Mouse (Mus musculus): ENCODE data around the gene Lrmp. TPM values are rescaled to one million over a fixed set of nuclear protein-coding genes. Genes with fewer than 3 reads are reported as not detected.

Lrmp gene
- total and polyA plus RNA-seq, 2 experiments from 2014 or later: 0.54 to 1.7 TPM

DNA sequence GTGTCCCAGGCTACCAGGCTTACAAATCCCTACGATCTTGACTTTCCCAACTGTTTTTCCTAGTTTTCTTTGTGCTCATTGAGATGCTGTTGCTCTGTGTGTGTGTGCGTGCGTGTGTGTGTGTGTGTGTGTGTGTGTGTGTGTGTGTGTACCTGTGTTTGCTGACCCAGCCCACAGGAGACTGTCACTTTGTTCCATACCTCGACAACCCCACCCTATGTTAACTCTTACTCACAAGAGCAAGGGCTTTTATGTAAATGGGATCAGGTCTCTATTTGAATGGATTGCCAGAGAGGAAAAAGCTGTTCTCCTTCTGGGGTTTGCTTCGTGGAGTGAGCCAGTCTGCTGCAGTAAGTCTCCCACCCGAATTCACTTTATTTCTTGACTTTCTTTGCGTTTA, 29.7 kb downstream of the Lrmp start:
- WGBS: 70% methylated on average over 7 of the region's 7 CpGs
- no peaks in the 10 kb centered on the region for H3K36me3 ChIP-seq (ENCODE audit: insufficient read depth, low read length)
- H3K9ac ChIP-seq (replicated peaks; ENCODE audit: low read length): no peak overlapping the region

DNA sequence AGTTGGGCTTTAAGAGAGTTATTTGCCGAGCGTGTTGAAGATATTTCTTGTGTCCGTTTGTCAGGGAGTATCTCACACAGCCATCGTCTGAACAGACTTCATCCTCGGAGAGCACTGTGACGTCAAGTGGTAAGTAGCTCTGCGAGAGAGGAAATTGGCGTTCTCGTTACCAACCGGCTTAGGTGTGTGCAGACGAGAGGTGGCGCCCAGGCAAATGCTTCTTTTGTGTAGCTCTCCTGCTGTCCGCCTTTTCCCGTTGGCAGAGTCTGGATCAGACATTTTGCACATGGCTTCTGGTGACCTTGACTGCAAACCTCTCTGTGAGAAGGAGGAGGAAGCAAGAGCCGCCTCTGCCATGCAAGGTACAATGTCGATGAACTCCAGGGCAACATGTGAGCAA, 32.3 kb downstream of the Lrmp start:
- WGBS: 83% methylated on average over 16 of the region's 16 CpGs
- Histone ChIP-seq H3K9ac (replicated peaks; ENCODE audit: low read length) (no peak overlapping the region), H3K9me3 (ENCODE audit: low read length) (no peaks in the 10 kb centered on the region), H3K4me2 (ENCODE audit: low read depth, low read length) (no peak overlapping the region), H3K27ac (no peak overlapping the region), H3K36me3 (ENCODE audit: insufficient read depth, low read length) (no peaks in the 10 kb centered on the region), H3K4me3 (ENCODE audit: low read length) (no peak overlapping the region), H3K27me3 (ENCODE audit: insufficient read depth, low read length) (no peaks in the 10 kb centered on the region), H3K4me1 (ENCODE audit: insufficient read depth, low read length) (no peaks in the 10 kb centered on the region)
- TF ChIP-seq CTCF (IDR thresholded peaks at IDR 0.05; ENCODE audit: low read depth): no peak
- DNase-seq (ENCODE audit: low spot score) (no peak), ATAC-seq (no peak)

More for the DNA sequence above, 29.7 kb downstream of the Lrmp start:
- ATAC-seq: no peak
- Histone ChIP-seq H3K27me3 (ENCODE audit: insufficient read depth, low read length) (no peaks in the 10 kb centered on the region), H3K27ac (no peak overlapping the region), H3K4me1 (ENCODE audit: insufficient read depth, low read length) (no peaks in the 10 kb centered on the region), H3K9me3 (ENCODE audit: low read length) (no peaks in the 10 kb centered on the region), H3K4me3 (ENCODE audit: low read length) (no peak overlapping the region), H3K4me2 (ENCODE audit: low read depth, low read length) (no peak overlapping the region)
- TF ChIP-seq CTCF (IDR thresholded peaks at IDR 0.05; ENCODE audit: low read depth): no peak
- no peak for DNase-seq (ENCODE audit: low spot score)

DNA sequence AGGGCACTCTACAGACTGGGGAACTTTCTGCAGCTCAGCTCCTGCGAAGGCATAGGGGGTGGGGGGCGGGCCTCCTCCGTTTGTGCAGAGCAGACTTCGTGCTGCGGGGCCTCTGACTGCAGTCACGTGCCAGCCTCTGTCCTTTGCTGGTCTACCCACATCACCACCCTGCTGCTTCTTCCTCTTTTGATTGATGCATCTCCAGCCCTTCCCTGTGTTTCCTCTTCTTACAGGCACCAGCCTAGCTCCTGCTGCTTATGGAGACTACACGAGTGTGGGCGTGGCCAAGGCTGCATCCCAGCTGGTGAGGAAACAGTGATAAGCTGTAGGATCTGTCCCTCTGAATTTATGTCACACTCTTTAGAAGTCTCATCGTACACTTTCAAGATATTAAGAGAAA, 33.6 kb downstream of the Lrmp start:
- WGBS: 27% methylated on average over 9 of the region's 9 CpGs
- no peak overlapping the region for H3K4me3 ChIP-seq (ENCODE audit: low read length)

DNA sequence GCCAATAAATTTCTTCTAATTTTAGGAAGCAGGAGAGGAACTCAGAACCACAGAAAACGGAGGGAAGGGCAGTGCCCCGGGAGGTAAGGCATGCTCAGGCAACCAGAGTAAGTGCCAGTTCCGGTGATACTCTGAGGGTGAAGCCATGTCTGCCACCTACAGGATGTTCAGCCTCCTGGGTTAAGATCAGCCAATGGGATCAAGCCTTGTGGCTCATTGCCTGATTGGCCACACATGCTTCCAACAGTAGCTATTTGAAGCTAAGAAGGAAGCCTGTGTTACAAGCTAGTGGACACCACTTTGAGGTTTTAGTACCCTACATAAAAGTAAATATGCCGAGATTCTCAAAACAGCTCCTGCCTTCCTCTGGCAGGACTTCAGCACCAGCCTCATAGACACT, 43.2 kb downstream of the Lrmp start:
- 78% methylated on average over 4 of the region's 4 CpGs for WGBS
- Histone ChIP-seq H3K27me3 (ENCODE audit: insufficient read depth, low read length) (no peaks in the 10 kb centered on the region), H3K4me3 (ENCODE audit: low read length) (no peak overlapping the region), H3K4me2 (ENCODE audit: low read depth, low read length) (no peak overlapping the region), H3K9ac (replicated peaks; ENCODE audit: low read length) (no peak overlapping the region), H3K4me1 (ENCODE audit: insufficient read depth, low read length) (no peaks in the 10 kb centered on the region), H3K36me3 (ENCODE audit: insufficient read depth, low read length) (no peaks in the 10 kb centered on the region), H3K9me3 (ENCODE audit: low read length) (no peaks in the 10 kb centered on the region), H3K27ac (no peak overlapping the region)
- TF ChIP-seq CTCF (IDR thresholded peaks at IDR 0.05; ENCODE audit: low read depth): 0 out of 2 replicates have a peak, but pooled peaks have one; percentile 6
- DNase-seq (ENCODE audit: low spot score) (no peak), ATAC-seq (no peak)

More for the DNA sequence above, 33.6 kb downstream of the Lrmp start:
- 0 out of 2 replicates have a peak, but pooled peaks have one; percentile 38 for ATAC-seq
- Histone ChIP-seq H3K4me2 (ENCODE audit: low read depth, low read length) (no peak overlapping the region), H3K9ac (replicated peaks; ENCODE audit: low read length) (no peak overlapping the region), H3K27me3 (ENCODE audit: insufficient read depth, low read length) (no peaks in the 10 kb centered on the region), H3K4me1 (ENCODE audit: insufficient read depth, low read length) (no peaks in the 10 kb centered on the region), H3K9me3 (ENCODE audit: low read length) (no peaks in the 10 kb centered on the region), H3K27ac (no peak overlapping the region), H3K36me3 (ENCODE audit: insufficient read depth, low read length) (no peaks in the 10 kb centered on the region)
- no peak for TF ChIP-seq CTCF (IDR thresholded peaks at IDR 0.05; ENCODE audit: low read depth)
- DNase-seq (ENCODE audit: low spot score): no peak

DNA sequence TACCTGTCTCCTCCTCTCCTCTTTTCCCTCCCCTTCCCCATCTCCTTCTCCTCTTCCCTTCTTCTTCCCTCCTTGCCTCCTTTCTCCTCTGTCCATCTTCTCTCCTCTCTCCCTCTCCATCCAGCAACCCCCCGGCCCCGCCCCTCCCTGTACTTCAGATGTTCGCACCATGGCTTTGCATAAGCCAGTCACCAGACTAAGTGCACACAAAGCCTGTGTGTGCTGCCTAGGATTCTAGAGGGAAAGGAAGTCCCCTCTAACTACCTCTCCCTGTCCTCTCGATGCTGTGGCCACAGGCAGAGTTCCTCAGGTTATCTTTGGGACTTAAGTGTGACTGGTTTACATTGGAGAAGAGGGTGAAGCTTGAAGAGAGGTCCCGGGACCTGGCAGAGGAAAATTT, 45.1 kb downstream of the Lrmp start:
- ATAC-seq (no peak), DNase-seq (ENCODE audit: low spot score) (no peak)
- H3K27me3 ChIP-seq (ENCODE audit: insufficient read depth, low read length): no peaks in the 10 kb centered on the region
- H3K36me3 ChIP-seq (ENCODE audit: insufficient read depth, low read length): no peaks in the 10 kb centered on the region
- no peak overlapping the region for H3K27ac ChIP-seq
- no peak overlapping the region for H3K4me2 ChIP-seq (ENCODE audit: low read depth, low read length)
- H3K4me3 ChIP-seq (ENCODE audit: low read length): no peak overlapping the region
- H3K9ac ChIP-seq (replicated peaks; ENCODE audit: low read length): no peak overlapping the region
- no peaks in the 10 kb centered on the region for H3K9me3 ChIP-seq (ENCODE audit: low read length)
- no peaks in the 10 kb centered on the region for H3K4me1 ChIP-seq (ENCODE audit: insufficient read depth, low read length)
- 76% methylated on average over 5 of the region's 5 CpGs for WGBS
- no peak for TF ChIP-seq CTCF (IDR thresholded peaks at IDR 0.05; ENCODE audit: low read depth)

DNA sequence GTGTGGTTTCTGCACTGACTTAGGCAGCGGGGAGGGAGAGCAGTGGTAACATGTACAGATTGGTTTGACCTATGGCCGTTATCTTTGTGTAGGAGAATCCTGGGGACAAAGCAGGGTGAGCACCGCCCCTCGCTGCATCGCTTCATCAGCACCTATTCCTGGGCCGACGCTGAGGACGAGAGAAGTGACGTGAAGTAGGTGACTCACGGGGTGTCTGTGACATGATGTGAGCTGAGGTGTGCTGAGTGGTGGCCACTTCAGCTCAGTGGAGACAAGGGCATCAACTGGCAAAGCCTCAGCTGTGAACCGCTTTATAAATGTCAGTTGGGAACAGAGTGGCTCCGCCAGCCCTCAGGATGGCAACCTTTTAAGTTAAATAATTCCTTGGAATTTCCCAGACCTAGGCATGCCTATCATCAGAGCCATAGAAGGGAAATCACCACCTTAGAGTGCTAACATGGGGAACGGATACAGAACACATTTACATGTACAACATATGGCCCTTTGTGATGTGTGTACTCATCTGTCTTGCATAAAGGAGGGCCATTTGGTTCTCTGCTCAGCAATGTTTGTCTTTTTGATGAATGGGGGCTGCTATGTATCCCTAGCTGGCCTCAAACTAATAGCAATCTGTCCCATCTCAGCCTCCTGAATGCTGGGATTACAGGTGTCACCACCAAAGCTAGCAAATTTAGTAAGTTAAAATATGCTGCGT, 56.6 kb downstream of the Lrmp start:
- TF ChIP-seq CTCF (IDR thresholded peaks at IDR 0.05; ENCODE audit: low read depth): no peak
- 78% methylated on average over 14 of the region's 14 CpGs for WGBS
- no peaks in the 10 kb centered on the region for H3K9me3 ChIP-seq (ENCODE audit: low read length)
- no peak for DNase-seq (ENCODE audit: low spot score)
- no peak overlapping the region for H3K9ac ChIP-seq (replicated peaks; ENCODE audit: low read length)
- no peaks in the 10 kb centered on the region for H3K36me3 ChIP-seq (ENCODE audit: insufficient read depth, low read length)
- H3K4me1 ChIP-seq (ENCODE audit: insufficient read depth, low read length): 0 out of 2 replicates have a peak, but pooled peaks cover 10% of the 10 kb centered on the region
- no peak overlapping the region for H3K4me2 ChIP-seq (ENCODE audit: low read depth, low read length)
- H3K27me3 ChIP-seq (ENCODE audit: insufficient read depth, low read length): no peaks in the 10 kb centered on the region
- no peak overlapping the region for H3K4me3 ChIP-seq (ENCODE audit: low read length)
- no peak for ATAC-seq
- H3K27ac ChIP-seq: no peak overlapping the region

DNA sequence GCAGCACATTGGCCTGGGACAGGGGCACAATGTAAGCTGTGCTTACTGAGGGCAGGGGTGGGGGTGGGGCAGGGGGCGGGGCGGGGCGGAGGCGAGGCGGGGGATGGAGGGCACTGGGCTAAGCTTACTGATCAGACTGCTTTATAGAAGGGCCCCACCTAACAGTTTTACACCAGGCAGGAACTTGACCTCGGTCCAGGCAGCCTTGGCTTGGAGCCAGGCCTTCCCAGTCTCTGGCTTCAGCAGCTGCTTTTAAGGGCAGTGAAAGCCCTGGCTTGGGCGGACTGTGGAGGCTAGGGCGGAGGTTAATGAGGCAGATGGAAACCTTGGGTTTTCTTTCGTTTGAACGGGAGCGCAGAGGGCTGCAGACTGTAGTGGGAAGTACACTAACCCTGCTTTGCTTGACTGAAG, 58.3 kb downstream of the Lrmp start:
- peak; percentile 71 for ATAC-seq
- no peak overlapping the region for H3K9ac ChIP-seq (replicated peaks; ENCODE audit: low read length)
- H3K4me2 ChIP-seq (ENCODE audit: low read depth, low read length): peak overlapping the region; percentile 28; the same call in 1 of the 2 replicates
- H3K4me1 ChIP-seq (ENCODE audit: insufficient read depth, low read length): 0 out of 2 replicates have a peak, but pooled peaks cover 10% of the 10 kb centered on the region
- TF ChIP-seq CTCF (IDR thresholded peaks at IDR 0.05; ENCODE audit: low read depth): no peak
- H3K9me3 ChIP-seq (ENCODE audit: low read length): no peaks in the 10 kb centered on the region
- no peak overlapping the region for H3K4me3 ChIP-seq (ENCODE audit: low read length)
- 8% methylated on average over 11 of the region's 11 CpGs for WGBS
- DNase-seq (ENCODE audit: low spot score): peak; percentile 61
- no peak overlapping the region for H3K27ac ChIP-seq
- no peaks in the 10 kb centered on the region for H3K27me3 ChIP-seq (ENCODE audit: insufficient read depth, low read length)
- no peaks in the 10 kb centered on the region for H3K36me3 ChIP-seq (ENCODE audit: insufficient read depth, low read length)

All from hindbrain, postnatal 0 days (tissue).